Mouse (Mus musculus): ENCODE measurements around the gene Sirt2. TPM values are rescaled to one million over a fixed set of nuclear protein-coding genes. Genes with fewer than 3 reads are reported as not detected.

Gene Sirt2
- 154 and 161 TPM in 2 replicates for polyA plus RNA-seq (2012)

DNA sequence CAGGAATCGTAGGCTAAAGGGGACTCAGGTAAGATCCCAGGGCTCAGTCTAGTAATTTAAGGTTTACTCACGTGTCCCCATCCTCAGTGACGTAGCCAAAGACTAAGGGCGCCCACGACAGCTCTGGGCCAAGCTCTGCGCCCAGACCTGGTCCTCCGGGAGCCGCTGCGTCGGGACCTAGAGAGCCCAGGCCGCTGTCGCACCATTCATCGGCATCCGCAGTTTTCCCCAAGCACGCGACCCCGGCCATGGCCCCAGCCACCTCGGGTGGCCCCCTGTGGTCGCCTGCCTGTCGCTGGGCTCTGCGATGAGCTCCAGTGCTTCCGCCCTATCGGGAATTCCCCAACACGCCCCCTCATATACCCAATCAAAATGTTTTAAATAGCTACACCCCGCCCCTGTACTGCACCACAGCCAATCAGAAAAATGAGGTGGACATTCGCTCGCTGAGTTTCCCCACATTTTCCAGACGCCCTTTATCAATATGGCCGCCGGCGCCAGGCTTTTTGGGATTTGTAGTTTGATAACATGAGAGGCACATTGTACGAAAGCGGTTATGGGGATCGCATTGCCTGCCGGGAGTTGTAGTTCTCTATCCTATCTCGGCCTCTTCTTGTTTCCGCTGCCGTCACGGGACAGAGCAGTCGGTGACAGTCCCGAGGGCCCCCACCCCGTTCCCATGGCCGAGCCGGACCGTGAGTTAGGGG, at the start of gene Sirt2:
Gene Sirt2, plus strand, starts transcription at position 563 of the 707 bp plus-strand sequence.
- no peak for TF ChIP-seq GATA1 (IDR thresholded peaks at IDR 0.05; ENCODE audit: low read length)

DNA sequence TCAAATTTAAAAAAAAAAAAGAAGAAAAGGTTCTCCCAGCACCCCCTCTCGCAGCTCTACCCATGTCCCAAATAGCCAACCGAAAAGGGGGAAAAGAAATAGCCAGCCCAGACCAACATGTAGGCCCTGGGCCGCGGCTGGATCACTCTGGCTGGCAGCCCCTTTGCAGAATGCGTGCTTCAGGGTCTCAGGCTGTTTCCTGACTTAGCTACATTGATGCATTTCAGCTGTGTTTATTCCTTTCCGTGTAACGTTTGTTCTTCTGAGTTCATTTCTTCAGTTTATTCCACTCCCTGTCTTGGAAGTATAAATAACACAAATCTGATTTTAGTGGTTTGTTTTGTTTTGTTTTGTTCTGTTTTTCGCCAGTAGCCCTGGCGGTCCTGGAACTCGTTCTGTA, 48.8 kb upstream of the Sirt2 start:
- no peak for TF ChIP-seq GATA1 (IDR thresholded peaks at IDR 0.05; ENCODE audit: low read length)

DNA sequence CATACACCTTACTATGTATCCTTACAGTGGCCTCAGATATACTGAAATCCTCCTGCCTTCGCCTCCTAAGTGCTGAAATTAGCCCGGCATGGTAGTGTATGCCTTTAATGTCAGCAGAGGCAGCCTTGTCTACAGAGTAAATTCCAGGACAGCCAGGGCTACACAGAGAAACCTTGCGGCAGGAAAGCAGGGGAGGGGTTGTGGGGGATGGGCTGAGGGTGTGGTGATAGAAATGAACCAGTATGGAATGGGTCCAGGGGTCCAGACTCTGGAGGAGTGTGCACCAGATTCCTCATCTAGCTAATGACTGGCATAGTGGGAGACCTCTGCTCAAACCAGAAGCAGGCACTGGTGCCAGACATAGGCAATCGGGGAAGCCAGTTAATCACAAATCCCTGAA, 47.4 kb upstream of the Sirt2 start:
- no peak for TF ChIP-seq GATA1 (IDR thresholded peaks at IDR 0.05; ENCODE audit: low read length)

DNA sequence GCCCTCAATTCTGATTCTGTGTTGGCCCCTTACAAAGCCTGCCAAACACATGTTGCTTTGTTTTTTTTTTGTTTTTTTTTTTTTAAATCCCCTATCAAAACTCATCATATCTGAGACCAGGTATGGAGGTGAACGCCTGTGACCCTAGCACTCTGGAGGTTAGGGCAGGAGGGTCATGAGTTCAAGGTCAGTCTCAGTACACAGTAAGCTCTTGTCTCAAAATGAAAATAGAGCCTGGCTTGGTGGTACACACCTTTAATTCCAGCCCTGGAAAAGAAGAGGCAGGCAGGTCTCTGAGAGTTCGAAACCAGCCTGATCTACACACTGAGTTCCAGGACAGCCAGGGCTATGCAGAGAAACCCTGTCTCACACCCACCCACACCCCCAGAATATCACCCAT, 46.9 kb upstream of the Sirt2 start:
- no peak for TF ChIP-seq GATA1 (IDR thresholded peaks at IDR 0.05; ENCODE audit: low read length)

DNA sequence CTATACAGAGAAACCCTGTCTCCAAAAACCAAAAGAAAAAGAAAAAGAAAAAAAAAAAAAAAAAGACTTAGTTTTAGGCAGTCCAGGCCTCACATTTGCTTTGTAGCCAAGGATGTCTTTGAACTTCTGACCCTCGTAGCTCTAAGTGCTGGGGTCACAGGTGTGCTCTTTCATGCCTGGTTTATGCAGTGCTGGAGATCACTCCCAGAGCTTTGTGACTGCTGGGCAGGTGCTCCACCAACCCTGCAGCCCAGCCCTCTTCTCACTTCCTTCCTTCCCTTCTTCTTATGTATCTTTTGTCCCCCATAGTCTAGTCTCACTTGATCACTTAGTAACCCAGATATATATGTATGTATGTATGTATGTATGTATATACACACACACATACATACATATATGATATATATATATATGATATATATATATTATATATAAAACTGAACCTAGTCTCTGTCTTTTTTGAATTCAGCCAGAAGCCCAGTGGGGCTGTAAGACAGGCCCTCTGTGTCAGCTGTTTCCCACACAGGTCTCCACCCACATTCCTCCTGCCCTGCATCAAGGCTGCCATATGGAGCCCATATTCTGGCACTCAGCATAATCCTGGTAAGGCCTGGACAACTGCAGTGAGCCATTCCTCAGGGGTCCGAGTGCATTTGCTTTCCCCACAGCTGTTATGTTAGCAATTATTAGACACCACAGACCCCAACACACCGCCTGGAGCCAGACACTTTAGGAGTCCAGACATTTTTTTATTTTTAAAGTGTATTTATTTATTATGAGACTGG, 45.6 kb upstream of the Sirt2 start:
- TF ChIP-seq GATA1 (IDR thresholded peaks at IDR 0.05; ENCODE audit: low read length) = no peak

DNA sequence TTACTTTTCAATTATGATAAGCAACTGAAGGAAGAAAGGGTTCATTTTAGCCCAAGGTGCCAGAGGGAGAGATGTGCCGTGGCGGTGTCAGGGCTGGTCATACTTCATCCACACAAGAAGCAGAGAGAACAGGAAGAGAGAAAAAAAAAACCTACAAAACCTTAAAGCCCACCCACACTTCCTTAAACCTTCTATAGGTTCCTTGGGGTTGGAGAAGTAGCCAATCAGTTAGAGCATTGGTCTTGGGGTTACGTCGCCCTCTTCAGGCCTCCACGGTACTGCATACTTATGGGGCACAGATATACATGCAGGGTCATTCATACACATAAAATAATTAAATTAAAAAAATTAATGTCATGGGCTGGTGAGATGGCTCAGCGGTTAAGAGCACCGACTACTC, 44.5 kb upstream of the Sirt2 start:
- no peak for TF ChIP-seq GATA1 (IDR thresholded peaks at IDR 0.05; ENCODE audit: low read length)

DNA sequence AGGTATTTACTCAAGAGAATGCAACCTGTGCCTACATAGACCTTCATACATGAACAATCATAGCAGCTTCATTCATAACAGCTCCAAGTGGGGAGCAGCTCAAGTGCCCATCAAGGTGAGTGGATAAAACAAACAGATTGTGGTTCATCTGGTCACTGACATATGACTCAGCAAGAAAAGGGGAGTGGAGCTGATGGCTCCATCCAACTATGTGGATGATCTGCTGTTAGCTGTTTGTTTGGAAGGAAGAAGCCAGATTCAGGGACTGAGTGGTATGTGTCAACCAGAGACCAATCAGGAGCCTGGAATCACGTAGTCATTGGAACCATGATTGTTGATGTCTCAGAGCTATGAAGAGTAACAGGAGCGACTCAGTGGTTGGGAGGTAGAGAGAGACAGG, 41.9 kb upstream of the Sirt2 start:
- no peak for TF ChIP-seq GATA1 (IDR thresholded peaks at IDR 0.05; ENCODE audit: low read length)

DNA sequence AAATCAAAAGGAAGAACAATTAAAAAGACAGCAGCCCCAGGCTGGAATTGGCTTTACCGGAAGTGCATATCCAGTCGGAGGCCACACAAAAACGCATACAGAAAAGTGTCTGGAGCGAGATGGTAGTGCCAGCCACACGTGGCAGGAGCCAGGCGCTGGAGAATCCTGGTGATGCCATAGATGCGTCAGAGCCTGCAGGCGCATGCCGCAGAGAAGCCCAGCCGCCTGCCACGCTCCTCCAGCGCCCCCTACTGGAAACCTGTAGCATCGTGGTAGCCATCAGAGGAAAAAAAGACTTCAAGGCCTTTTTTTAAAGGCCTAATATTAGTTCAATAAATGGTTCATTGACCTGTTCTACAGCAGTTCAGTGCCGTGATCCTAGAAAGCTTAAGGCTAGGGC, 39.9 kb upstream of the Sirt2 start:
- no peak for TF ChIP-seq GATA1 (IDR thresholded peaks at IDR 0.05; ENCODE audit: low read length)

DNA sequence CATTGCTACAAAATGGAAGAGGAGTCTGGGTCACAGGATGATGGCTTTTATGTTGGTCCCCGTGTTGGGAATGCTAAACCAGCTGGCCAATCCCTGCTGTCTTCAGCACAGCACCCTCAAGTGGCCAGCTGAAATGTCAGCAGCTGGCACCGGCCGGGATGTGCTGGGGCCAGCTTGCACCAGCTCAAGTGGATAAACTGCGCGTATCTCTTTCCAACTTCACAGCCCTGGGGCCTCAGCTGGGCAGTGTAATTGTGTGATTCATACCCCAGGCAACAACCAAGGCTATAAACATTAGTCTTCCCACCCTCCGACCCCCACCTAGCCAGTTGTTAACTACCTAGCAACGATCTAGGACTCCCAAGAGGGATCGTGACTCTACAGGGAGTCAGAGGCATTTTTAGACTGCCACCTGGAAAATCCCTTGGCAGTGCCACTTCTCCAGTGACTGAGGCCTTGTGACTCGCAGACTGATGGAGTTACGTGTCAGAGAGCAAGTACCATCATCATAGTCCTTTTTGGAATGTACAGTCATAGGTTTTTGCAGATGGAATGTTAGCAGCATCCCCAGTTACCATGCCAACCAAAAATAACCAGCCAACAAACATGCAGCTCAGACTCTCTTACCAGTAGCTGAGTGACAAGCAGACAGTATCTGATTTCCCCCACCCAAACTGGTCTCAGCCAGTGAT, 38.7 kb upstream of the Sirt2 start:
- no peak for TF ChIP-seq GATA1 (IDR thresholded peaks at IDR 0.05; ENCODE audit: low read length)

DNA sequence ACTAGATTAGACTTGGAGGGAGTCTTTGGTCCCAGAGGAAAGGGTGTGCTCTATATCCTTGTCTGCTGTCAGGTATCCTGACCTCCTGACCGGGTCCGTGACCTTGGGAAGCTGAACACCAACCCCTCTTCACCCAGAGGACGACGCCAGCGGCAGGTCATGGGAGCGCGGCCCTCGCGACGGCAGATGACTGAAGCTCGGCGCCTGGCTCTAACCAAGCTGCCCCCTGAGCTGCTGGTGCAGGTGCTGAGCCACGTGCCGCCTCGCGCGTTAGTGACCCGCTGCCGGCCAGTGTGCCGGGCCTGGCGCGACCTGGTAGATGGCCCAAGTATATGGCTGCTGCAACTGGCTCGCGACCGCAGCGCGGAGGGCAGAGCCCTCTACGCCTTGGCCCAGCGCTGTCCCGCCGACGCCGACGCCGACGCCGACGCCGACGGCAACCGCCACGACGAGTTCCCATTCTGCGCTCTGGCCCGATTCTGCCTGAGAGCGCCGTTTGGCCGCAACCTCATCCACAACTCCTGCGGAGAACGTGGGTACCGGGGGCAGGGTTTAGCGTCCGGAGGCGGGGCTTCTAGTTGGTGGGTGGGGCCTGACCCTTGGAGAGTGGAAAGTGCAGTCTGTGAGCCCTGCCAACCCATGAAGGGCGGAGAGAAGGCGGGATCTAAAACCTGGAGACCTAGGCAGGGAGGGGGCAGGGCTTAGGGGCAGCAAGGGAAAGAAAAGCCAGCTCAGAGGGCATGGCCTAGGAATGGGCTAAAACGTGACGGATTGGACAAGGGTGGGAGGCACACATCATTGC, 34.0 kb upstream of the Sirt2 start:
- TF ChIP-seq GATA1 (IDR thresholded peaks at IDR 0.05; ENCODE audit: low read length) = no peak

DNA sequence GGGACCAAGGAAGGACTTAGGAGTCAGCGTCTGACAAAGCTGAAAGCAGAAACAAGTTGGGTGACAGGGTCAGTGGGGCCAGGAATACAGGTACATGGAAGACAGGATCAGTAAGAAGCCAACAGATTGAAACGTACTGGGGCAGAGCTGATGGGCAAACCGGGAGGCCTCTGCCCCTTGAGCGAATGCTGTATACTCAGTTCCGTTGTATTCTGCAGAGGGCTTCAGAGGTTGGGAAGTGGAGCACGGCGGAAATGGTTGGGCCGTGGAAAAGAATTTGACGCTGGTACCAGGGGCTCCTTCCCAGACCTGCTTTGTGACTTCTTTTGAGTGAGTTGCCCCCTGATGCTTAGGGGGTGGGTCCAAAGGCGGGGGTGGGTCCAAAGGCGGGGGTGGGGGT, 33.3 kb upstream of the Sirt2 start:
- no peak for TF ChIP-seq GATA1 (IDR thresholded peaks at IDR 0.05; ENCODE audit: low read length)

DNA sequence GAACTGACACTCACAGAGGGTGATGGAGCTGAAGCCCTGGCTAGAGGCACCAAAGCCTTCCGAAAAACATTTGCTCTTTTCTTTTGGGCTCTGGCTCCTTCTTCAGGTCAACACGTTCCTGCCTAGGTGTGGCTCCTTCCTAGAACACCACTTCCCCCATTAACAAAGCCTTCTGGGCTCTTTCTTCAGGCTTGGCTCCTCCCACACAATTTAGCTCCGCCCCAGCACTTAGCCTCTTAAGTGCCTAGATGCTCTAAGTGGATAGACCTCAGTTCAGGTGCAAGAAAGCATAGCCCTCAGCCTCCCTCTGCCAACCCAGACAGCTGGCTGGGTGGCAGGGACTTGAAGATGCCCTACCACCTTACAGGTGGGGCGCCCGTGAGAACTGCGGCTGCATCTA, 30.8 kb upstream of the Sirt2 start:
- no peak for TF ChIP-seq GATA1 (IDR thresholded peaks at IDR 0.05; ENCODE audit: low read length)

DNA sequence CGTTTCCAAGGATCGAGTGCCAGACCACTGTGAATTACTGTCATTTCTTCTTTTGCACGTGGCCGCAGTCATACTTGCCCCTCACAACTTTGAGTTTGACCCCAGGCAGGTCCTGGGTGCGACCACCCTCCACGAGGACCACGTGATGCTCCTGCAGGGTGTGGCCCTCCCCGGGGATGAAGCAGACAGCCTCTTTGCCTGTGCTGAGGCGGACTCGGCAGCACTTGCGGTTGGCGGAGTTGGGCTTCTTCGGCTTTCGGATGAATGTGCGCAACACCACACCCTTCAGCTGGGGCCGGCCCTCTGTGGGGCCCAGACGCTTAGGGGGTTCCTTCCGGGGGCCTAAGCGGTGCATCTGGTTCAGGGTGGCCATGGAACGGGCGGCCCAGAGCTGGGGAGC, 26.7 kb upstream of the Sirt2 start:
- TF ChIP-seq GATA1 (IDR thresholded peaks at IDR 0.05; ENCODE audit: low read length) = no peak

DNA sequence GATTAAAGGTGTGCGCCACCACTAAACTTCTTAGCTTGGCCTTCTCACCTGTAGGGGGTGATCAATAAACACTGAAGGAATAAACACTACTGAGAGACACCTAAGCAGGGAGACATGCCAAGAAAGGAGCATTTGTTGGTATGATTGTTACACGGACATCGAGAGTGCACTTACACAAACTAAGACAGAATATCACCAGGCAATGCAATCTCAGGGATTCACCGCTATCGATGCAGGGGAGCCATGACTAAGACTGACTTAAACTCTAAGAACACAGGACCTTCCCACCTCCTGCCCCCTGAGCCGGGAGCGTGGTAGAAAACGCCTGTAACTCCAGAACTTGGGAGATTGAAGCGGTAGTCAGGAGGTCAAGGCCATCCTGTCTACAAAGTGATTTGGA, 25.6 kb upstream of the Sirt2 start:
- TF ChIP-seq GATA1 (IDR thresholded peaks at IDR 0.05; ENCODE audit: low read length) = no peak

DNA sequence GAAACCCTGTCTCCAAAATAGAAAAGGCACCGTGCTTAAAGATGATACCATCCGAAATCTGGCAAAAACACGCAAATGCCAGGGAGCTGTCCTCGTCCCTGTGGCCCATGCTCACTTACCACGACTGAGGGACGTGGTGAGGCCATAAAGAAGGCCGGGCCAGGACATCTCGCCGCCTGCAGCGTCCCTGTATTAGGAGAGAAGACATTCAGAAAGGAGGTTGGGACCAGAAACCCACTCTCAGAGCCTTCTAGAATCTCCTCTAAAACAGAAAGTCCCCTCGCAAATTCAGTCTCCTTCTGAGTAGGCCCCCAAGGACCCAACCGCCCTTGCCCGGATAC, 25.2 kb upstream of the Sirt2 start:
- TF ChIP-seq GATA1 (IDR thresholded peaks at IDR 0.05; ENCODE audit: low read length) = no peak

All from G1E-ER4 (cell line).